Mouse (Mus musculus) retina, adult 2 months (tissue): ENCODE measurements around the gene Ubl5.
"Not testable (repeated sequence)": the region's sequence is repeated elsewhere in the genome, so short reads cannot be mapped to it uniquely, and the experiment has no call there.

ENCODE experiments used
- DNase-seq: peaks from one replicate; pipeline ENCODE4 v3.0.0-alpha.2; 2012; ENCODE audit warnings: low read depth, low spot score

The Ubl5 gene

DNA sequence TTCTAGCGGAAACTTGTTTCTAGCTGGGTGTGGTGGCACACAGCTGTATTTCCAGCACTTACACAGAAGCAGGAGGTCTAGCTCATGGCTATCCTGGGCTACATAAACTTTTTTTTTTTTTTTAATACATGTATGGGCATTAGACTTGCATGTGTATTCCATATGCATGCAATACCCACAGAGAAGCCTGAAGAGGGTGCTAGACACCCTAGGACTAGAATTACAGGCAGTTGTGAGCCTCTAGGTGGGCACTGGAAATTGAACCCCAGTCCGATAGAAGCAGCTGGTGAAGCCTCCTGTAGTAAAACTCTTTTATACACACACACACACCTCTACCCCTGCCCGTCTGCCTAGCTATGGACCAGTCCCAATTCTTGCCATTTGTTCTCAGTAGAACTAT, 11.2 kb downstream of the Ubl5 start:
- no peak for DNase-seq

DNA sequence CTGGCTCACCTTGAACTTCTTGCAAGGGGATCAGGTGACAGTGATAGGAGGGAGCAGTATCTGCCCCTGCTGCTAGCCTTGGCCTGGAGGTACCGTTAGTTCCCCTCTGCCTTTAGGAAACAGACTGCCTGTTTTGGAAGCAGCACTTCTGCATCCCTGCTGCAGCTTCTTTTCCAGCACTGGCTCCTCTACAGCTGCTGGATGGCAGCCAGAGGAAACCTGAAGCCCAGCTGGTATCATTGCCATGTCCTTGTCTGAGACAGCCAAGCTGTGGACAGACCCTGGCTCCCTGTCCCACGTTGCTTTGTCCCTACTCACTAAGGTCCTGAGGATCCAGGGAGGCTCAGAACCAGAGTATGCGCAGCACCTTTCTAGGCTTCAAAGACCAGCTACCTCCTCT, 14.9 kb downstream of the Ubl5 start:
- DNase-seq = no peak

DNA sequence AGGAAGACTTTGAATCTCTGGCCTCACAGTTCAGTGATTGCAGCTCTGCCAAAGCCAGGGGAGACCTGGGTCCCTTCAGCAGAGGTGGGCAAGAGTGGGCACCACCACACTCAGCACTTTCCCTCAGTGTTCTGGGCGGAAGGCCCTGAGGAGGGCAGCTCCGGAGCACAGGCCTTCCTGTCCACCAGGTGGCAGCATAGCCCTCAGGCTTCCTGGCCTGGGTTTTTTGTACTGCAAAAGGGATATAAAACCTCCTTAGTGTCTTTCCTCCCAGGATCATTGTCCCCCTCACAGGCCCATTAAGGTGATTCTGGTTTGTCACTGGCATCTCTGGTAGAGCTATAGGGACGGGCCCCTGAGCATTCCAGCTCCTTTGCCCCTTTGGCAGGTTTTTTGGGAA, 19.6 kb downstream of the Ubl5 start:
- DNase-seq = peak; percentile 54

DNA sequence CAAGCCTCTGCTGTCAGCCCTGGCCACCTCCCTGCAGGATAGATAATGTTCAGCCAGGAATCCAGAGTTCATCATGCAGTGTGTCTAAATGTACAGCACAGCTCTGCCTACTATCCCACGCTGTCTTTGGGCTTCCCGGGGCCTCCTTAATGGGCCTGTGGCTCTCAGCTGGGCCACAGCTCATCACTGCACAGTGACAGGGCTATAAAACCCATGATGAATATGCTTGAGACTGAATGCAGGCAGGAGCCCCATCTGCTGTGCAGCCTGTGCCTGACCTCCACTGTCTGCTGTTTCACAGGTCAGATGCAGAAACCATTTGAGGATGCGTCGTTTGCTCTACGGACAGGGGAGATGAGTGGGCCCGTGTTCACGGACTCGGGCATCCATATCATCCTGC, 20.2 kb downstream of the Ubl5 start:
- no peak for DNase-seq

DNA sequence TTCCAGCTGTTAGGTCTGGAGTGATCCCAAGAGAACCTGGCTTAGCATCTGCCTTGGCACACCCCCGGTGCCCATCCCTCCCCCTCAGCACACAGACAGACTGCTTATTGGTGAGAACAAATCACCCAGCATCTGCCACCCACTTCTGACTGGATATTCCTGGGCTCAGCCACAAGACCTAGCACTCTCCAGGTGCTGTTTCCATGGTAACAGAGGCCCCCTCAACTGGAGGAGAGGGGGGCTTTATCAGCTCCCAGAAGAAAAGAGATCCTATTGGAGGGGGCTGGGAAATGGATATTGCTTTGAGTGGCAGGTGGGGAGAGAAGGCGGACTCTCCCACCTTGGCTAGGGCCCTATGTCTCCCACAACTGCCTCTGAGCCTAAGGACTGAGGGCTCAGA, 21.3 kb downstream of the Ubl5 start:
- no peak for DNase-seq

DNA sequence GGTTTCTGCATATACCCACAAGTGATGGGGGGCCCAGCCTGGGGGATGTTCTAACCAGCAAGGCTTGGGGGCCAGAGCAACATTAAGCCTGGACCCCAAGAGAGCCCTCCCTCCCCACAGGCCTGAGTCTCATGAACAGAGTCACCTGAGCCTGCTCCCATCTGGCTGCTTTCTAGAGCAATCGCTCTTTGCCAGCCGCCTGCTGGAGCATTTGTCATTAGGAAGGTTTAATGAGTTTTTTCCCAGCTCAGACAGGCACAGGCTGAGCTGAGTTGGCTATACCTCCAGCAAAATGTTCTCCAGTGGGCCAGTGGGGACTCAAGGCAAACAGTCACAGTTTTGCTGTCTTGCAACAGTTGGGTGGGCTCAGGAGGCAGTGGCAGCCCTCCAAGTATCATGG, 21.7 kb downstream of the Ubl5 start:
- DNase-seq = no peak

DNA sequence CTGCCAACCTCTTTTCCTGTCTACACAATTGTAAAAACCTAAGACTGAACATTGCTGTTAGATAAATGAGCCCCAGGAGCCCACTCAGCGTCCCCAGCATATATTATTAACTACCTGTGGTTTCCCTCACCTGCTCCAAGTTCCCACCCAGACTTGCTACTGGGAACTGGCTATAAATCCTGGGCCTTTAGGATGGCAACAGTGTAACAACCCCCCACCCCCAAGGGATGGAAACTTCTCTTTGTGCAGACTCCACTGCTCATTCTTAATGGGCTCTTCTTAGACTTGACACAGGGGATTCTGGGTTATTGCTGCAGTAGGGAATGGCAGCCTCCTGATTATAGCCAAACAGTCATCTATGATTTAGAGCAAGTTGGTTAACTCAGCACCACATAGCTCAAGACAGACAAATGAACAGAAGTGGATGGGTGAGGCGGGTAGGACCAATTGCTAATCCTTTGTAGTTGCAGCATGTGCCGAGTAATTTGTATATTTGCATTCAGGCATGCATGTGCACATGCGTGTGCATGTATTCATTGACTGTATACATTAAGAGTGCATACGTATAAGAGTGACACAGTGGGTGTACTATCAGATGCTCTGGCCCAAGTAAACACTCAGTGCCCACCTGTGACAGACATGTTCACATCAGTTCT, 22.4 kb downstream of the Ubl5 start:
- no peak for DNase-seq

DNA sequence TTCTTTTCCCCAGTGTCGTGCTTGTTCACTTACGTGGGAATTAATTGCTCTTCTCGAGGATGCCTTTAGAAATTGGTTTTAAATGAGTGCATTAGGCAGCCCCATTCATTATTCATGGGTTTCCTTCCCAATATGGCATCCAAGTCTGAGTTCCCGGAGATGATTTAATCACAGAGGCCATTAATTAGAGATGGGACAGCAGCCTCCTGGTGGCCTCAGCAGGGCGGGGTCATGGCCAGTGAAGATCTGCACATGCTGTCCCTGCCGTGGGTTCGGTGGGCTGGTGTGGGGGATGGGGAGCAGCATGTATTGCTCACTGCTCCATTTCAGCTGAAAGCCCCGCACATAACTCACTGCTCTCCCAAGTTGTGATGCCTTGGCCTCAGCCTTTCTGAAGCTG, 23.2 kb downstream of the Ubl5 start:
- no peak for DNase-seq

DNA sequence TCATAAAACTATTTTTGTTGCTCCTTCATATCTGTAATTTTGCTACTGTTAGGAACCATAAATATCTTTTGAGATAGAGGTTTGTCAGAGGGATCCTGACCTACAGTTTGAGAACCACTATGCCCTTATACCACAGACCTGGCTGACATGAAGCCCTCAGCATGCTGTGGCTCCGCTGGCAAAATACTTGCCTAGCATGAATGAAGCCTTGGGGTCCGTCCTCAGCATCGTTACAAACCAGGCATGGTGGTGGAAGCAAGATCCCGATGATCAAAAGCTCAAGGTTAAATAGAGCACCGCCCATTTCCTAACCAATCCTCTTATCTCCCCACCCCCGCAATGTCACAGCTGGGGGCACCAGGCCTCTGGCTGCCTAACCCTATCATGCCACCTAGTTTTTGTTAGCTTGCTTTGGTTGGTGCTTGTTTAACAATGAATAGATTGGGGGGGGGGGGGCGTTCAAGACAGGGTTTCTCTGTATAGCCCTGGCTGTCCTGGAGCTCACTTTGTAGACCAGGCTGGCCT, 23.9 kb downstream of the Ubl5 start:
- DNase-seq = no peak

DNA sequence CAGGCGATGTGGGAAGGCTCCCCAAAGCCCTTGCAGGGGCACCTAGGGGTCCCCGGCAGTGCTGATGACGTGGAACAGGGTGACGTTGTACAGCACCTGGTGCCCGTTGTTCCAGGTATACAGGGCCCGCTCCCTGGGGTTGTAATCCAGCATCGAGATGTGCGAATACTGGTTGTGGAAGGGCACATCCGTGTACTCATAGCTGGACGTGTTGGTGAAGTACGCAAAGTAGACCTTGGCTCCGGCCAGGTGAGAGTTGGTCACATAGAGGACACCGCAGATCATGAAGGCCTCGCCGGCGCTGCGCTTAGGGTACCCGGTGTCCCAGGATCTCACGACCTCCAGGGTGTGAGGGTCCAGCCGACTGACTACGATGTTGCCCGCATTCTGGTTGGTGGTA, 25.4 kb downstream of the Ubl5 start:
- no peak for DNase-seq

DNA sequence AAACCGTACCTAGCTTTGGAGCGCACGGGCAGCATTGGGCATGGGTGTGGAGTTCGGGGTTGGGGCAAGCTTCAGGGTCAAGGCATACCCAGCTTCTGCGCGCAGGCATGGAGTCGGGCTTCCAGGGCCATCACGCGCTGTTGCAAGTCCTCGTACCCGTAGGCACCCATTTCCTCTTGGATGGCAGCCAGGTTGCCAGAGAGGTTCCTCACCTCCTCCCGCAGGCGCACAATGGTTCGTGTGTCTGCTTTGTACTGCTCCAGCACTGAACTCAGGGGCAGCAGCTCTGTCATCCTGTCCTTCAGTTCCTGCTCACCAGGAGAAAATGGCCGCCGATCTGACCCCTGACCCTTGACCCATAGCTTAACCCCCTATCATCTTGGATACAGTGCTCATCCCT, 29.4 kb downstream of the Ubl5 start:
- DNase-seq = no peak

DNA sequence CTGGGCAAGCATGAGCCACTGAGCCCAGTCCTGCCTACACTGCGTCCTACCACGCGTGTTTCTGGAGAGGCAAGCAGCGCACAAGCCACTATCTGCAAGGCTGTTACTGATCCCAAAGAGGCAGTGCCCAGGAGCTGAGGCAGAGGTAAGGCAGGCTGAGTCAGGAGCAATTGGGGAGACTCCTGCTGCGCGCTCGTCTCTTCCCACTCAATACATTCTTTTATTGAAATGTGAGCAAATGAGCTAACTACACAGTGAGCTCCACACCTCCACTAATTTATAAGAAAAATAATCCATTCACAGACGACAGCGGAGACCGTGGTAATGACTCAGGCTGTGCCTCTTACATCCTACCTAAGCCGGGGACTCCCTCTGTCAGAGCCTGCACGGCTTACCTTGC, 35.2 kb downstream of the Ubl5 start:
- DNase-seq = no peak

DNA sequence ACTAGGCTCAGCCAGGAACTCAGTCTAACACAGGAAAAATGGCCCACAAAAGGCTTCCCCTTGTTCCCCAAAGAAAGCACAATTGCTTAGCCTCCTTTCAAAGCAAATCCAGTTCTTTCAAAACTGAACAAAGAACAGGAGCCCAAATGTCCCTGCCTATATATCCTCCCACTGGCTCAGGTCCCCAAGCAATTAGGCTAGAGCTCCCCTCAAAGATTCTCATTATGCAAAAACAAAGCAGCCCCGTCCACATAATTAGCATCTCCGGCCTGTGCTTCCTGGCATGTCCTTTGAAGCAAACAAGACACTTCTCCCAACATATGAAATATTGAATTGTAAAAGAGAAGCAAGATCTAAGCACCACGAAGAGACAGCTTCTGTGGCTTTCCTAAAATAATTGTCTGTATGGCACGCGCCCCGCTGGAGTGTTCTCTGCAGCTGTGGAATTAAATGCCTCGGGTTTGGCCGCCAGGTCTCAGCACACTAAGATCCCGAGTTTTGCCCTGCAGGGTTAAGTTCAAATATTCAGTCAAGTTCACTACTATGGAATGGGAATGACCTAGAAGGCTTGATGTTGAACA, 37.8 kb downstream of the Ubl5 start:
- no peak for DNase-seq

DNA sequence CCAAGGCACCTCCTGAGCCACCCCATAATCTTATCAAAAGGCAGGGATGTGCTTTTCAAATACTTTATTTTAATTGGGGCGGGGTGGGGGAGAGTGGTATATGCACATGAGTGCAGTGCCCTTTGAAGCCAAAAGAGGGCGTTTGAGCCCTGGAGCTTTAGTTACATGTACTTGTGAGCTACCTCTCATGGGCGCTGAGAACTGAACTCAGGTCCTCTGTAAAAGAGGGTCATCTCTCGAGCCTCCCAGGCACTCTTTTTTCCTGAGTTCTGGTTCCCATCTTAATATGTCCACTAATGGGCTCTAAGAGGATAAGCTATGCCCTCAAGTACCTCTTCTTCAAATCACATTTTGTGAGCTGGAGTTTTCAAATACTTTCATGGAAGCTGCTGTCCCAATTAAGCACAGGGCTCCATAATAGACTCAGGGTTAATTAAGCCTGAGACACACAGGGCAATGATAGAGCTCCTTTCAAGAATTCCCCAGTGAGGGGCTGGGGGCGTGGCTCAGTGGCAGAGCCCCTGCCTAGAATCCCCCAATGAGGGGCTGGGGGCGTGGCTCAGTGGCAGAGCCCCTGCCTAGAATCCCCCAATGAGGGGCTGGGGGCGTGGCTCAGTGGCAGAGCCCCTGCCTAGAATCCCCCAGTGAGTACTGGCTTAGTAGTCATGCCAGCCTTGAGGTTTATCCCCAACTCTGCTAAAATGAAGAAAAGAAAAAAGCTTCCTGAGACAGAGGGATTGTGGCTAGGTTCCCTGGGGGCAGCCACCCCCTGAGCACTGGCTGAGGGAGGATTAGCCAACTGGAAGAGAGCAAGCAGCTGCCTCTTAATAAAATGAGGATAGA, 39.1 kb downstream of the Ubl5 start:
- DNase-seq = no peak

DNA sequence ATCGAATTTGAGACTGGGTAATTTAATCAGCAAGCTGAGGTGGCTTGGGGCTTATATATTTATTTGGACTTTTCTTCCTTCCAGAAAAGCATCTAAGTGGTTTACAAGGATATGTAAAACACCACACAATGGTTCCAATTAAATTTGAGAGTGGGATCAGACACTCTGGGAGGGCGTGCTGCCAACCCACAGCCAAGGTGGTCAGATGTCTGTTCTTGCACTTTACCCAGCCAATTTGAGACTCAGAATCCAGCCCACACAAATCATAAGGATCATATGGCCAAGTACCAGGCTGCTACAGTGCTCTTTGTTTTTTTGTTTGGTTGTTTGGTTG, 39.7 kb downstream of the Ubl5 start:
- no peak for DNase-seq

DNA sequence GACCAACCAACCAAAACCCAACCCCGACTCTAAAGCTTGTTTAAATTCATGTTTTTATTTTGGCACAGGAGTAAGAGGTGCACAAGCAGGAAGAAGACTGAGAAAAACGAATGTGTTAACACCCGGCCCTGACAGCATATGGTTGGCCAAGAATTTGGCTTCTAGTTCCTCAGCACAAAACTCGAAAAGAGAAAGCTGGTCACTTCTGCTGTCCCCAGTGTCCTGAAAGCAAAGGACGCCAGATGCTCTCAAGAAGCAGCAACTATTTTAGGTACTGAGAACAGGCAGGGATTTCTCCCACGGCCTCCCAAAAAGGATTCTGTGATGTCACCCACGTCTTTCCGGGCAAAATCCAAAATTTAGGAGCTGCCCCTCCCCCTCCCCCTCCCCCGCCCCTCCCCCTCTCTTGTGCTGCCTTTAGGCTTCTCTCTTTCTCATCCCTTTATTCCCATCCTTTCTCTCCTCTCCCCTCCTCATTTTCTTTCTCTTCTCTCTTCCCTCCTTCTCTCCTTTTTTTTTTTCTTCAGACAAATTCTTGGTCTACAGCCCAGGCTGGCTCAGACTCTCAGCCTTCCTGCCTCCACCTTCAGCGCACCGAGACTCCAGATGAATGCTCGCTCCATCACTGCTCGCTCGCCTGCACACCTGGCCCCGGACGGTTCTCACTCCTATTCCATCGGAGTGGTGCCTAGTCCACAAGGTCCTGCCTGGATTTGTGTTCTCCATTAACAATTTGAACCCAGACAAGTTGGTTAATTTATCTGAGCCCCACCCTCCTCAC, 42.6 kb downstream of the Ubl5 start:
- DNase-seq = no peak

DNA sequence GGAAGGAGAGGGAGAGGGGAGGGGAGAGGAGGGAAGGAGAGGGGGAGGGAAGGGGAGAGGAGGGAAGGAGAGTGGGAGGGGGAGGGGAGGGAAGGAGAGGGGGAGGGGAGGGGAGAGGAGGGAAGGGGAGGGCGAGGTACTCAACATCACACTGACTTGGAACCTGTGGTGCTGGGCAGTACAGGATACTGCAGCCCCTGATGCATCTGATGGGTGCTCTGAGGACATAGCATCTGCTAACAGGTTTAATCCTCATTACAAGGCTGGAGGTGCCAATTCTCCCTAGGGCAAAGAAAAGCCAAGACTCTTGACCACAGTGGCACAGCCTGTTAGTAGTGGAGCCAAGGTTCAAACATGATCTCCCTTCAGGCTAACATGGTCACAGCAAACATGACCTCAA, 46.7 kb downstream of the Ubl5 start:
- DNase-seq = no peak

DNA sequence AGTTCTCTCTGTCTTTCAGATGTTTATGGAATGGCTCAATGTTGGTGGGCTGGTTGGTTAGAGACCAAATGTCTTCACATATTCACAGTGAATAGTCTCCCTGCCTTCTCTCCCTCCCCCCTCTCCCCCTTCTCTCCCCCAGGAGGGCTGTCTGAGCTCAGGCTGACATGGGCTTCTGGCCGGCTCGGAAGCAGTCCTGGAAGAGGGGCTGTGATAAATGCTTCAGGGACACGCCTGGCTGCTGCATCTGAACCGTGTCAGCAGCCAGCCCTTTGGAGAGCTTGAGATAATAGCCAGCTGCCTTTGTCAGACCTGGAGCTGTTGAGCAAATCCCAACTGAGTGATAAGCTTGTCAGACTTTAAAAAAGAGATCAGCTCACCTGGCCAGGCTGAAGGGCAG, 47.2 kb downstream of the Ubl5 start:
- no peak for DNase-seq

DNA sequence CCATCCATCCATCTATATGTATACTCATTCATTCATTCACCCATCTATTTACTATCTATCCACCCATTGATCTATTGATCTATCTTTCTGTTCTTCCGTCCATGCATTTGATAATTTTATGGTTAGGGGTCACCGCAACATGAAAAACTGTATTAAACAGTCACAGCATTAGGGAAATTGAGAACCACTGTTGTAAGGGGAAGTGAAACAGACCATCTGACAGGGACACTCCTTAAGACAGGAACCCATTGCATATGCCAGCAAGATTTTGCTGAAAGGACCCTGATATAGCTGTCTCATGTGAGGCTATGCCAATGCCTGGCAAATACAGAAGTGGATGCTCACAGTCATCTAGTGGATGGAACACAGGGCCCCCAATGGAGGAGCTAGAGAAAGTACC, 47.8 kb downstream of the Ubl5 start:
- DNase-seq = not testable (repeated sequence)

DNA sequence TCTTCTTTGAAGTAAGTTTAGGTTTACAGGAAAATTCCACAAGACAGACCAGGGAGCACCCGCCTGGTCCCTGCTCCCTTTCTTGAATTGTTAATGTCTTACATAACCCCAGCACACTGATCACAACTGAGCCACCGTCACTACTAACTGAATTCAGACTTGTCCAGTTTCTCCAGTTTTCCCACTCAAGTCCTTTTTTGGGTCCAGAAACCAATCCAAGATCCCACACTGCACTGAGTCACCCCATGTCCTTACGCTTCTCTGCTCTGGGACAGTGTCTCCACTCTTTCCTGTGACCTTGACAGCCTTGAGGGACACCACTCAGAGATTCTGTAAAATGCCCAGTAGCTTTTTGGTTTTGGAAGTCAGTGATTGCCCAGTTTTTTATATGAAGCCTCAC, 50.2 kb downstream of the Ubl5 start:
- DNase-seq = no peak

DNA sequence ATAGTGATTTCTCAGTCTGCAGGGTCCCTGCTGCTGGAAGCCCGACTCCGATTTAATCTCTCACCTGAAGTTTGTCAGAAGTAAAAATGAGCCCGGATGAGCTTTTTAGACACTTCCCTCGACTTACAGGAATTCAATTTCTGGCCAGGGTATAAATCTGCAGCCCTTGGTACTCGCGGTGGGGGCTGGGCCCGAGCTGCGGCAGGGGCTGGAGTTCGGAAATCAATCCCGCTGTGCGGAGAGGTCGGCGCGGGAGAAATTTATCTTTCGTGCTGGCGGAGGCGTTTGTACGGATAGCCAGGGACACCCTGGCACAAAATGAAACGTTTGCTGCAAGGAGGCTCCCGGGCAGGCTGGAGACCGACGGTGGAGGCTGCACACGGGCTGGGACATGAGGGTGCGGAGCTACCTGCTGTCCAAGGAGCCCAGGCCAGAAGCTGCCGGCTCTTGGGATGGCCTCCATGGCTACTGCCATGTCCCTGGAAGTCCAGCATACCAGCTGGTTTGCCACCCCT, 52.1 kb downstream of the Ubl5 start:
- DNase-seq = no peak

DNA sequence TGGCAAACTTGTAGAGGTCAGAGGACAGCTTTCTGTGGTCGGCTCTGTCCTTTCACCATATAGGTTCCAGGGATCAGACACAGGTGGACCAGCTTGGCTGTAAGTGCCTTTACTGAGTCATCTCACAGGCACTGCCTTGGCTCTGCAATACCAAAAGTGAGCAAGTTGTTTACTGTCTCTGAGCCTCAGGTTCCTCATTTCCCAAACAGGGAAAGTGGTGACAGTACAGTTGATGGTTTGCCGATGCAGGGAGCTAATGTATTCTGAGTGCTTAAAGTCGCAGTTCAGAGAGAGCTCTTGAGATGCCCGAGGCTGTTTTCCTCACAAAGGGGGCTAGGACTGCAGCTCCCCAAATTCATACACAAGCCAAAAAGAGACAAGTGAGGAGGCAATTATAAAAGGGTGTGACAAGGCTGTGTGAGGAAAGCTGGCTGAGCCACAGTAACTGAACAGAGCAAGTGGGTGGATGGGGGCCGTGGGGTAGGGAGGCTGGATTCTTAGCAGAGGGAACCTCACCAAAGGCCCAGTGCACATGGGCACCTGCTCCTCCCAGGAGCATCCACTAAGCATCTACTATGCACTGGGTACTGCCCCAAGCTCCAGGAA, 53.5 kb downstream of the Ubl5 start:
- no peak for DNase-seq
